Mouse (Mus musculus) lung, postnatal 0 days (tissue): Measurements from ENCODE around the gene Cuedc1. TPM values are rescaled to one million over a fixed set of nuclear protein-coding genes. Genes with fewer than 3 reads are reported as not detected.
A peak's percentile ranks its signal among the peaks of the same experiment; 100 is the strongest.

ENCODE experiments used
- ATAC-seq: fragments of 200-750 bp; cut with Nextera tagmentation; 2 replicates; pipeline ENCODE4 v1.8.0; 2017; ENCODE audit warnings: moderate library complexity
- DNase-seq: peaks from one replicate; pipeline ENCODE4 v3.0.0-alpha.2; 2016; ENCODE audit warnings: low spot score
- H3K27ac ChIP-seq: fragments of 300-500 bp; sonication (generic); 2 replicates; pipeline ENCODE4 v1.5.1; 2014; ENCODE audit warnings: antibody characterized with exemption, mild to moderate bottlenecking, low read length, mixed read lengths
- H3K27me3 ChIP-seq: fragments of 300-500 bp; sonication (generic); replicated peaks from 2 replicates; pipeline ENCODE4 v1.6.1; 2014; ENCODE audit warnings: low read length, mixed read lengths; ENCODE audit not compliant: insufficient read depth
- H3K36me3 ChIP-seq: fragments of 300-500 bp; sonication (generic); 2 replicates; pipeline ENCODE4 v1.6.1; 2014; ENCODE audit warnings: low read length, mixed read lengths; ENCODE audit not compliant: insufficient read depth
- H3K4me1 ChIP-seq: fragments of 300-500 bp; sonication (generic); 2 replicates; pipeline ENCODE4 v1.6.1; 2014; ENCODE audit warnings: antibody characterized with exemption, low read depth, low read length, mixed read lengths; ENCODE audit not compliant: insufficient read depth
- H3K4me2 ChIP-seq: fragments of 300-500 bp; sonication (generic); replicated peaks from 2 replicates; pipeline ENCODE4 v1.6.1; 2014; ENCODE audit warnings: low read depth, mild to moderate bottlenecking, low read length, moderate library complexity, mixed read lengths
- H3K4me3 ChIP-seq: fragments of 300-500 bp; sonication (generic); 2 replicates; pipeline ENCODE4 v1.5.1; 2014; ENCODE audit warnings: low read depth, low read length
- H3K9ac ChIP-seq: fragments of 300-500 bp; sonication (generic); replicated peaks from 2 replicates; pipeline ENCODE4 v1.6.1; 2014; ENCODE audit warnings: low read depth, mild to moderate bottlenecking
- H3K9me3 ChIP-seq: fragments of 300-500 bp; sonication (generic); 2 replicates; pipeline ENCODE4 v1.6.1; 2016; ENCODE audit warnings: low read length, mixed read lengths
- CTCF ChIP-seq: IDR thresholded peaks from 2 replicates; pipeline ENCODE4 v1.5.1; 2016; ENCODE audit warnings: antibody characterized with exemption, mild to moderate bottlenecking
- EP300 ChIP-seq: IDR thresholded peaks from 2 replicates; pipeline ENCODE4 v1.6.1; 2016; ENCODE audit warnings: antibody characterized with exemption, mild to moderate bottlenecking, control low read depth
- WGBS: fragments of 180-500 bp; shearing (Covaris S2); extraction: QIAGEN DNeasy Blood & Tissue Kit; methylation state at CpG from one replicate; pipeline ENCODE4 v1.1.7; 2014; 5-methylcytosine and 5-hydroxymethylcytosine counted together
- polyA plus RNA-seq: library from polyadenylated mRNA; unstranded; fragments of >200 nt; fragmentation: Nextera tagmentation; extraction: Ambion mirVana; gene quantifications from 2 replicates; pipeline ENCODE4 v1.2.1, GENCODE M21; 2015

Cuedc1 gene
- 14.6 TPM in 2 replicates for polyA plus RNA-seq

- TF ChIP-seq EP300 = no peak
- no peak for TF ChIP-seq CTCF
- no peaks in the 10 kb centered on the region for H3K27me3 ChIP-seq
- H3K9me3 ChIP-seq = no peaks in the 10 kb centered on the region
- 26% methylated on average over 17 of the region's 17 CpGs for WGBS
- ATAC-seq (no peak), DNase-seq (no peak)
- H3K4me3 ChIP-seq = peak within 1 kb of the TSS; percentile 77
- peak within 1 kb of the TSS; percentile 84 for H3K9ac ChIP-seq
- peaks cover 9% of the 10 kb centered on the region; the same call in 1 of the 2 replicates for H3K4me1 ChIP-seq
- H3K4me2 ChIP-seq = peak within 1 kb of the TSS; percentile 96
- H3K27ac ChIP-seq = peak within 1 kb of the TSS; percentile 90
- no peaks in the 10 kb centered on the region for H3K36me3 ChIP-seq
These were observed at the start of gene Cuedc1 for GRCm38 (mm10) chr11:88098021-88098729. Gene Cuedc1, plus strand, starts transcription at chr11:88098058.

GRCm38 (mm10) chr11:88048961-88049670 lies 48.7 kb upstream of the Cuedc1 start:
- Histone ChIP-seq H3K27ac (peak overlapping the region; percentile 21; the same call in 1 of the 2 replicates), H3K4me1 (peaks cover 7% of the 10 kb centered on the region; the same call in 1 of the 2 replicates)
- ATAC-seq = no peak

GRCm38 (mm10) chr11:88049732-88050131 lies 48.1 kb upstream of the Cuedc1 start:
- no peak overlapping the region for H3K9ac ChIP-seq
- ATAC-seq = no peak

More at GRCm38 (mm10) chr11:88048961-88049670, 48.7 kb upstream of the Cuedc1 start:
- Histone ChIP-seq H3K9ac (peak overlapping the region; percentile 96), H3K27me3 (no peaks in the 10 kb centered on the region), H3K4me2 (peak overlapping the region; percentile 66), H3K36me3 (no peaks in the 10 kb centered on the region), H3K4me3 (peak overlapping the region; percentile 92), H3K9me3 (no peaks in the 10 kb centered on the region)
- TF ChIP-seq CTCF (peak; percentile 24), EP300 (no peak)
- WGBS = 8% methylated on average over 26 of the region's 26 CpGs
- no peak for DNase-seq

GRCm38 (mm10) chr11:88052638-88053037 lies 45.2 kb upstream of the Cuedc1 start:
- Histone ChIP-seq H3K36me3 (no peaks in the 10 kb centered on the region; the same call in 1 of the 2 replicates), H3K27me3 (no peaks in the 10 kb centered on the region), H3K9me3 (no peaks in the 10 kb centered on the region), H3K9ac (no peak overlapping the region), H3K4me3 (no peak overlapping the region), H3K4me1 (peaks cover 4% of the 10 kb centered on the region; the same call in 1 of the 2 replicates), H3K27ac (no peak overlapping the region), H3K4me2 (no peak overlapping the region)
- no peak for TF ChIP-seq CTCF
- no peak for DNase-seq
- no peak for ATAC-seq
- 79% methylated on average over 4 of the region's 4 CpGs for WGBS

More at GRCm38 (mm10) chr11:88049732-88050131, 48.1 kb upstream of the Cuedc1 start:
- Histone ChIP-seq H3K4me3 (no peak overlapping the region), H3K9me3 (no peaks in the 10 kb centered on the region), H3K27me3 (no peaks in the 10 kb centered on the region), H3K36me3 (no peaks in the 10 kb centered on the region), H3K27ac (no peak overlapping the region), H3K4me2 (no peak overlapping the region; the same call in 1 of the 2 replicates), H3K4me1 (peaks cover 7% of the 10 kb centered on the region; the same call in 1 of the 2 replicates)
- DNase-seq = no peak
- no peak for TF ChIP-seq CTCF
- TF ChIP-seq EP300 = no peak

GRCm38 (mm10) chr11:88053821-88054220 lies 44.0 kb upstream of the Cuedc1 start:
- TF ChIP-seq EP300 = no peak
- TF ChIP-seq CTCF = no peak
- no peaks in the 10 kb centered on the region; the same call in 1 of the 2 replicates for H3K36me3 ChIP-seq

GRCm38 (mm10) chr11:88054589-88054988 lies 43.3 kb upstream of the Cuedc1 start:
- Histone ChIP-seq H3K4me2 (no peak overlapping the region), H3K27ac (no peak overlapping the region), H3K9me3 (no peaks in the 10 kb centered on the region), H3K36me3 (no peaks in the 10 kb centered on the region; the same call in 1 of the 2 replicates), H3K27me3 (no peaks in the 10 kb centered on the region), H3K4me3 (no peak overlapping the region), H3K4me1 (peaks cover 4% of the 10 kb centered on the region; the same call in 1 of the 2 replicates), H3K9ac (no peak overlapping the region)
- 65% methylated on average over 1 of the region's 1 CpGs for WGBS
- TF ChIP-seq CTCF = peak; percentile 71
- no peak for TF ChIP-seq EP300
- peak; percentile 75 for DNase-seq
- ATAC-seq = no peak

More at GRCm38 (mm10) chr11:88053821-88054220, 44.0 kb upstream of the Cuedc1 start:
- no peaks in the 10 kb centered on the region for H3K27me3 ChIP-seq
- H3K27ac ChIP-seq = no peak overlapping the region
- H3K4me1 ChIP-seq = peaks cover 4% of the 10 kb centered on the region; the same call in 1 of the 2 replicates
- H3K9ac ChIP-seq = no peak overlapping the region
- no peak for DNase-seq
- H3K9me3 ChIP-seq = no peaks in the 10 kb centered on the region
- ATAC-seq = peak; percentile 11; the same call in 1 of the 2 replicates
- no peak overlapping the region for H3K4me2 ChIP-seq
- H3K4me3 ChIP-seq = no peak overlapping the region
- 41% methylated on average over 3 of the region's 3 CpGs for WGBS
